Mouse (Mus musculus) layer of hippocampus, postnatal 25 days (tissue): ENCODE measurements around the gene Pgm5. TPM values are rescaled to one million over a fixed set of nuclear protein-coding genes. Genes with fewer than 3 reads are reported as not detected.
A peak's percentile ranks its signal among the peaks of the same experiment; 100 is the strongest.
"Not testable (repeated sequence)": the region's sequence is repeated elsewhere in the genome, so short reads cannot be mapped to it uniquely, and the experiment has no call there.

Experiments used
- DNase-seq, 2 experiments: peaks; one replicate each; pipeline ENCODE4 v3.0.0; 2022; ENCODE audit warnings: mixed read lengths in 2 of 2, low spot score in 1 of 2; ENCODE audit errors: extremely low spot score in 1 of 2
- total RNA-seq, 2 experiments: library from RNA; stranded (reverse); gene quantifications; 2 replicates each; pipeline ENCODE4 v1.2.3; 2021

Gene Pgm5
- total RNA-seq, 2 experiments from 2014 or later = 3.2 to 3.6 TPM

- DNase-seq = no peak
Measured at GRCm38 (mm10) chr19:24708032-24708431, 153.6 kb downstream of the Pgm5 start.

DNA sequence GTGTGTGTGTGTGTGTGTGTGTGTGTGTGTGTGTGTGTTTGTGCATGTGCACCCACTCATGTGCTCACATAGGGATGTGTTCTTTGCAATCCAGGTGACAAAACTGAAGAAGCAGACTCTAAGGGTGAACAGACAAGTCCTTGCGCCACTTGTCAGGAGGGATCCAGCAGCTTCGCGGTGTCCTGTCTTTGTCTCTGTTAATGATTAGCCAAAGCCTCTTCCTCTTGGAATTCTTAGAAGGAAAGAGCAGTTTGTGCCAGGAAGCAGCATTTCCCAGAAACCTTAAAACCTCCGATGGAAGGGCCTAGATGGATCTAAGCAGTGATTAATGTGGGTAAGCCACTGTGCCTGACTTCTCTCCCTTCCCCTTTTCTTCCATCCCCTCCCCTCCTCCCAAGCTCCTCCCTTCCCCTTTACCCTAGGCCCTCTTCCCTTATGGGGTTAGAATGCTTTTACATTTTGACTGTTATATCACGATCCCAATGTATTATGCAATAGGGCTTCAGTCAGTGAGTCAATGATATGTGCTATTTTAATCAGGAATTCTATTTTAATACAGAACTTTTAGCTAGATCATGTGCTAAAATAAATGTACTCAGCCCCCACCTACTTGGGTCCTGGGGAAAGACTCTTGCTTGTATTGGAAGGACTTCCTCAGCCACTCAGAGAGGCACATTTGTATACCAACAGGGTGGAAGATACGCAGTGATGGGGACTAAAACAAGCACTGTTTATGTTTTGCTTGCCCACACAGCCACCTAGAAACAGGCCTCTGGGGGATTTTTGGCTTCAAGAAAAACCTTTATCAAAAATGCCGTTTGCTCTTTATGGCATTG, 154.4 kb downstream of the Pgm5 start:
- no peak for DNase-seq

GRCm38 (mm10) chr19:24705395-24705794, 156.3 kb downstream of the Pgm5 start:
- peak in 1 of 2 experiments; percentile 43 for DNase-seq

DNA sequence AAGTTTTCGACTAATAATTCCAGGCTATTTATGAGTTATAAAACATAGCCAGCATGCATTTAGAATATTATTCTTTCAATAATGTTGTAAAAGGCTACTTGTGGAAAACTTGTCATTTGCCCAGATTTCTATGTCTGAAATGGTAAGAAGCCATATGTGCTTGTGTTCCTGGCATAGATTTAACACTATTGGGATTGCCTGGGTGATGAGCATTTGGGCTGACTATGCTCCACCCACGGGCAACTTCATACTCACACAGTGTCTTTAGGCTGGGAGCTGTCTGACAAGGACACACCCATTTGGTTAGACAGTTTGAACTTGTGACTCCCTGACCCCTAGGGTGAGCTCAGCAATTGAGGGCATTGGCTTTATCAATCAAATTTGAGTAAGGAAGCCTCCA, 157.3 kb downstream of the Pgm5 start:
- no peak for DNase-seq

DNA sequence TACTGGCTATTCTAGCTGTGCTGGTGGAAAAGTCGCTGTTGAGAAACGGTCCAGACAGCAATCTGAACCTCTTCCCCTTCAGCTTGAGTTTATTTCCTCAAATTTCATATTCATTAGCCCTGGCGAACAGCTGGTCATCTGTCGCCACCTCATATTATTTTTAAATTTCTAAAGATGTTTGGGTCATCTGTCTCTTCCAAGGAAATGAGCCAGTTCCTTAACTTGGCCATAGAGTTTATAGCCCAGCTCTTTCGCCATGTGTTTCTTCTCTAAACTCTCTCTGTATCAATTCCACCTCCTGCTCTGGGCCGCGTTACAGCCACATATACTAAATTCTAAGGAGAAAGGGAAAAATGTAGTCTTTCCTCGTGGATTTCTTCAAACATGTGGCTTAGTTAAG, 158.0 kb downstream of the Pgm5 start:
- no peak for DNase-seq

GRCm38 (mm10) chr19:24703168-24703567, 158.5 kb downstream of the Pgm5 start:
- not testable (repeated sequence) for DNase-seq

DNA sequence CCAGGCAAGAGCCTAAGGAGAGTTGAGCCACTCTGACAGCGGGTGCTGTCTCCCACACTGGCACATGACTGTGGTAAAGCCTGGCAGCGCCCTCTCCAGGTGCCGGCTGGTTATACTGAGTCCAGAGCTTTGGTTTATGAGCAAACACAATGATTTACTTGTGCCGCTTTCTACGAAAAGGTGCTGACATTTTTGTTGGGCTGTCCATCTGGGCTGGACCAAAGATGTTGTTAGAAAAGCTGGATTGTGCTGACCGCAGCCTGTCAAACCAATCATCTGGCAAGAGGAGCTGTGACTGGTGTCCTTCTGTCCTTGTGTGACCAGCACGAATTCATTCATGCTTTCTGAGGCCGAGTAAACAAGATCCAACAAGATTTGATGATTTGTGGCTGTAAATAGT, 159.9 kb downstream of the Pgm5 start:
- DNase-seq = no peak

GRCm38 (mm10) chr19:24700664-24701063, 161.0 kb downstream of the Pgm5 start:
- DNase-seq = no peak

DNA sequence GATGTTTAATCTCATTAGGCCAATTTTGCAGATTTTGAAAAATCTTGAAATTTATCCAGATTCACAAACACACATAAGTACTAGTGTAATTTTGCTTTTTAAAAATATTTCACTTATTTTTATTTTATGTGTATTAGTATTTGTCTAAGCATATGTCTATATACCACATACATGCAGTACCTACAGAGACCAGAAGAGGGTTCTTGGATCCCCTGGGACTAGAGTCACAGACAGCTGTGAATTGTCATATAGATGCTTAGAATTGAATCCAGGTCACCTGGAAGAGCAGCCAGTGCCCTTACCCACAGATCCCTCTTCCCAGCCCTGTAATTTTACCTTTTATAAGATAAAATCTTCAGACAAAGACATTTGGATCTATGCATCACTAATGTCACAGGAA, 161.7 kb downstream of the Pgm5 start:
- no peak for DNase-seq

GRCm38 (mm10) chr19:24699196-24699595, 162.5 kb downstream of the Pgm5 start:
- DNase-seq = no peak

DNA sequence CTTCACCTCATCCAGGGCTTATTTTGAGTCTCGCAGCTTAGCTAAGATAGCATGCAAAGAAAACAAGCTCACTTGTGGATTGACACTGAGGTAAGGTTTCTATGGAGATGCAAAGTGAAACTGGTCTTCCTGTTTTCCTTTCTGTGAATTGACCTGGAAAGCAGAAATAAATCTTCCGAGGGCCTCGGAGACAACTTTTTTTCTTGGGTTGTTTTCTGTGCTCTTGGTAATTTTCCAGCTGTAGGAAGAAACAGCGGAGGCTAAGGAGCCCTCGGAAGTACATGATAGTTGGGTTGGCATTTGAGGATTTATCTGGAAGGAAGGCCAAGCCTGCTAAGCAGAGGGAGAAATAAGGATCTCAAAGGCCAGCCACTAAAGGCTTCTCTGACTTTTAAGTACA, 163.0 kb downstream of the Pgm5 start:
- no peak for DNase-seq

DNA sequence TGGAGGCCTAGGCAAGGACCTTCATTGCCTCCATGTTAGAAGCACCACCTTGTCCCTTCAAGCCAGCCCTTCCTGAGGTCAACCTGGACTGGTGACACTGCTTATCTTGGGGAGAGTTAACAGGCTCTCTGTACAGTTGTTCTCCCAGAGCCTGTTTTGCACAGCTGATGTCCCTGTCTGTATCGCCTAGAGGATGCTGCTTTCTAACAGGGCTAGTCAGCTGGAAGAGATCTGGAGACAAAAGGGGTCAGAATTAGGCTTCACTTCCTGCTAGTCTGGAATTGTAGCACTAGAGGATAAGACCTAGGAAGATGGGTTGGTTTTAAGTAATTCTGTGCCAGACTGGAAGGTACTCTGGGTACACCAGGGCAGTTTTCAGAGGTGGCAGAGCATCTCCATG, 163.7 kb downstream of the Pgm5 start:
- no peak for DNase-seq

- DNase-seq = no peak
Measured at GRCm38 (mm10) chr19:24692691-24693090, 169.0 kb downstream of the Pgm5 start.

DNA sequence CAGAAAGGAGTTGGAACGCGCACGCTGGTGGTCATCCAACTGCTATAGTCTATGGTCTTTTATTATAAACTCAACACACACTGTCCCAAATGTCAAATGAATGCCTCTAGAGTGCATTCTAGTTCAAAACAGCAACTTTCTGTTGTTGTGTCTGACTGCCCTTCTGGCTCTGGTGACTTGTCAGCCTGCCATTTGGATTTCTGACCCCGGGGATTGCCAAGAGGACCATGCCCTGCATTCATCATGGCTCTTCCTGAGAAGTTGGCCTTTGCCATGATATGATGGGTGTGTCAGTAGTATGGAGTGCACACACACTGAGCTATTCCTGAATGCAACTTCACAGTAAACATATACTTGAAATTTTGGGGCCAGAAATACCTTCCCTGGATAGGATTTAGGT, 172.1 kb downstream of the Pgm5 start:
- DNase-seq = no peak

DNA sequence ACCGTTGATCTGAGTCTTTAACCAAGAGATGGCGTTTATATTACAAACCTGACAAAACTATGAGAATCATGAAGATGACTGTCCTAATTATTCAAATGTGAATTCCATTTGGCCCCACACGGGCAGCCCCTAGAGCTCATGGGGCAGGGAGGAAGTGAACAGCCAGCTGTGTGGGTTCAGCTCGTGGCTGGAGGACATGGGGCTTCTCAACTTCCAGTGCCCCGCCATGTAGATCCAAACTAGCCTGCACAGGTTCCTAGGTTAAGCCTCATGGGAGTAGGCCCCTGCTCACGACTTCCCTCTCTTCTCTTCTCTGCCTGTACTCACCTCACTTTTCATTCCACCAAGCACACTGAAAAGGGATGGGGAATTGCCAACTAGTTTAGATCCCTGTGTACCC, 173.3 kb downstream of the Pgm5 start:
- DNase-seq = no peak

- no peak for DNase-seq
Measured at GRCm38 (mm10) chr19:24686411-24686810, 175.2 kb downstream of the Pgm5 start.

- DNase-seq = no peak
Measured at GRCm38 (mm10) chr19:24683016-24683720, 178.5 kb downstream of the Pgm5 start.

DNA sequence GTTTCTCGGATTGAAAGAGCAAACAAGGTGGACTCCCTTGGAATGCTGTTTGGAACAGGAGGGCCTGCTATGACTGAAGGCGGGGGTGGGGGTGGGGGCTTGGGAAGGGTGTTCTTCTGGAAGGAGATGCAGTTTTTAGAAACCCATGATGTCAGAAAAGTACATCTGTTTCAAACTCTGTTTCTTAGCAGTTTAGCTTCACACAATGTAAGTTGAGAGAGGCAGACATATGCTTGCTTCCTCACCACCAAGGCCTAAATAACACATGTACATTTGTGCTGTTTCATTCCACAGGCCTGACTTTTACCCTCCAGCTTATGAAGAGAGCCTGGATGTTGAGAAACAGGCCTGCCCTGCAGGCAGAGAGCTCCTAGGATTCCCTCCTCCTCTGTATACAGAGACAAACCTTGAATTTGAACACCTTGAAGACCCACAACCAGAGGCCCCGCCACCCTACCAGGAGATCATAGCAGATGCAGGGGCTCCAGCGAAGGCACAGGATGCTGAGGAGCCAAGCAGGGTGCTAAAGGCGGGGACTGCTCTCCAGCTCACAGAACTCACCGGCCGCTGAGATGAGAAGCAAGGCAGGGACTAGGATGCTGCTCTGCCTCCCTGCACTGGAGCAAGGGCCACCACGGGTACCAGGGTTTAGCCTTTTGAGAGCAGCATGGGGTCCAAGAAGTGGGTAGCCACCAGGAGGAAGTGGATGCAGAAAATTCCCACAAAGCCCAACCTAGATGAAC, 184.2 kb downstream of the Pgm5 start:
- DNase-seq = no peak

GRCm38 (mm10) chr19:24676429-24676828, 185.2 kb downstream of the Pgm5 start:
- no peak for DNase-seq

DNA sequence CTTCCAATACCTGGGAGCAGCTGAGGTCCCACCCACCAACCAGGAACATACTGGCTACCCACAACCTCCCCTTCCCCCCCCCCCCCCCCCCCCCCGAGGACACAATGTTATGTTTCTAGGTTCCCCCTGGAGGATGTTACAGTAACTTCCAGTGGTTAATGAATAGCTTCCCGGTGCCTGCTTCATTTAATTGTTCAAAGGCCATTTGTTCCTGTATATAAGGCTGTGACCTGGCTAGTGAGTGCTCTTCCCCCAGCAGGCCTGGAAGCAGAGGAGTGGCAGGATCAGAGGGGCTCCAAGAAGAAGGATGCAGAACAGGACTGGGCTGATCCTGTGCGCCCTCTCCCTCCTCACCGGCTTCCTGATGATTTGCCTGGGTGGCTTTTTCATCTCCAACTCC, 187.9 kb downstream of the Pgm5 start, which contains the start of gene Tmem252:
Tmem252 (plus strand) TSS at position 247 of the 400 bp plus-strand sequence.
- DNase-seq = no peak

GRCm38 (mm10) chr19:24673331-24673730, 188.3 kb downstream of the Pgm5 start:
- DNase-seq = no peak
